Mouse (Mus musculus) CH12.LX (cell line): Measurements from ENCODE around the gene Zfp423. TPM values are rescaled to one million over a fixed set of nuclear protein-coding genes. Genes with fewer than 3 reads are reported as not detected.

Source experiments
- DNase-seq: peaks from one replicate; pipeline ENCODE4 v3.0.0-alpha.2; 2013; ENCODE audit errors: extremely low read depth
- H3K27ac ChIP-seq: 2 replicates; pipeline ENCODE4 v1.5.1; 2012; ENCODE audit warnings: low read depth, mild to moderate bottlenecking, control low read depth, moderate library complexity; ENCODE audit not compliant: insufficient read depth
- H3K27me3 ChIP-seq: replicated peaks from 2 replicates; pipeline ENCODE3; 2012; ENCODE audit warnings: inconsistent platforms
- H3K36me3 ChIP-seq, 2 experiments: replicated peaks in 1 of 2; 2 replicates each; pipeline versions ENCODE3 to v1.6.1; 2012; ENCODE audit warnings: inconsistent platforms in 1 of 2, low read length in 1 of 2, mild to moderate bottlenecking in 1 of 2, mixed read lengths in 1 of 2, moderate library complexity in 1 of 2; ENCODE audit not compliant: control insufficient read depth in 1 of 2, insufficient read depth in 1 of 2
- H3K4me1 ChIP-seq, 2 experiments: 2 replicates each; pipeline ENCODE4 v1.6.1; 2012; ENCODE audit warnings: inconsistent platforms in 1 of 2, moderate library complexity in 1 of 2; ENCODE audit not compliant: insufficient read depth in 2 of 2, control insufficient read depth in 1 of 2
- H3K4me2 ChIP-seq: 2 replicates; pipeline ENCODE4 v1.6.1; 2012; ENCODE audit warnings: low read depth, mild to moderate bottlenecking, control low read depth; ENCODE audit not compliant: poor library complexity, insufficient read depth, severe bottlenecking
- H3K4me3 ChIP-seq, 3 experiments: fragments of 150-350 bp in 1 of 3; sonication (generic) in 1 of 3; replicated peaks in 1 of 3; 2 replicates each; pipeline versions ENCODE3 to v1.5.1; 2011 to 2012; ENCODE audit warnings: low read depth in 2 of 3, low read length in 2 of 3, mild to moderate bottlenecking in 2 of 3, moderate library complexity in 2 of 3, control low read depth in 1 of 3, improper control_type of control experiment in 1 of 3, inconsistent platforms in 1 of 3, mixed read lengths in 1 of 3; ENCODE audit not compliant: poor library complexity in 1 of 3
- H3K79me2 ChIP-seq: replicated peaks from 2 replicates; pipeline ENCODE4 v1.6.1; 2012; ENCODE audit warnings: mild to moderate bottlenecking, moderate library complexity; ENCODE audit not compliant: control insufficient read depth, poor library complexity, insufficient read depth, severe bottlenecking; ENCODE audit errors: extremely low read depth
- H3K9ac ChIP-seq: 2 replicates; pipeline ENCODE4 v1.6.1; 2012; ENCODE audit warnings: low read depth, mild to moderate bottlenecking, control low read depth, moderate library complexity; ENCODE audit not compliant: insufficient read depth
- H3K9me3 ChIP-seq: replicated peaks from 2 replicates; pipeline ENCODE3; 2012; ENCODE audit warnings: low read length, inconsistent platforms, mixed read lengths
- BHLHE40 ChIP-seq: IDR thresholded peaks from 2 replicates; pipeline ENCODE4 v1.6.1; 2011; ENCODE audit warnings: mild to moderate bottlenecking, low read depth, low read length, improper control_type of control experiment
- CHD2 ChIP-seq: IDR thresholded peaks from 2 replicates; pipeline ENCODE4 v1.6.1; 2011; ENCODE audit warnings: low read length, improper control_type of control experiment
- E2F4 ChIP-seq: IDR thresholded peaks from 2 replicates; pipeline ENCODE4 v1.6.1; 2011; ENCODE audit warnings: low read depth, low read length, improper control_type of control experiment; ENCODE audit not compliant: insufficient replicate concordance
- ELF1 ChIP-seq: IDR thresholded peaks from 2 replicates; pipeline ENCODE4 v1.6.1; 2014; ENCODE audit warnings: low read depth, mild to moderate bottlenecking, inconsistent platforms, low read length, improper control_type of control experiment
- IRF4 ChIP-seq: IDR thresholded peaks from 2 replicates; pipeline ENCODE4 v1.6.1; 2014; ENCODE audit warnings: low read depth, mild to moderate bottlenecking, inconsistent platforms, low read length, improper control_type of control experiment
- JUN ChIP-seq: IDR thresholded peaks from 2 replicates; pipeline ENCODE4 v1.6.1; 2011; ENCODE audit warnings: low read depth, mild to moderate bottlenecking, low read length, improper control_type of control experiment, moderate library complexity; ENCODE audit not compliant: insufficient read depth
- KAT2A ChIP-seq: IDR thresholded peaks from 2 replicates; pipeline ENCODE4 v1.6.1; 2012; ENCODE audit warnings: low read length, improper control_type of control experiment, inconsistent platforms; ENCODE audit not compliant: insufficient replicate concordance
- MAFK ChIP-seq: IDR thresholded peaks from 2 replicates; pipeline ENCODE4 v1.6.1; 2011; ENCODE audit warnings: low read length, improper control_type of control experiment; ENCODE audit not compliant: insufficient replicate concordance
- MAX ChIP-seq: IDR thresholded peaks from 2 replicates; pipeline ENCODE4 v1.6.1; 2011; ENCODE audit warnings: low read length, improper control_type of control experiment
- MAZ ChIP-seq: IDR thresholded peaks from 2 replicates; pipeline ENCODE4 v1.6.1; 2012; ENCODE audit warnings: low read depth, mild to moderate bottlenecking, inconsistent platforms, low read length, improper control_type of control experiment, moderate library complexity
- MEF2A ChIP-seq: IDR thresholded peaks from 2 replicates; pipeline ENCODE4 v1.6.1; 2014; ENCODE audit warnings: low read depth, mild to moderate bottlenecking, inconsistent platforms, low read length, improper control_type of control experiment, borderline replicate concordance
- MXI1 ChIP-seq: IDR thresholded peaks from 2 replicates; pipeline ENCODE4 v1.6.1; 2011; ENCODE audit warnings: mild to moderate bottlenecking, low read depth, low read length, improper control_type of control experiment
- NELFE ChIP-seq: IDR thresholded peaks from 2 replicates; pipeline ENCODE4 v1.6.1; 2011; ENCODE audit warnings: low read depth, low read length, improper control_type of control experiment
- PAX5 ChIP-seq: IDR thresholded peaks from 2 replicates; pipeline ENCODE4 v1.6.1; 2012; ENCODE audit warnings: low read length, inconsistent platforms, mixed read lengths
- RCOR1 ChIP-seq: conservative IDR thresholded peaks from 2 replicates; pipeline ENCODE4 v1.6.1; 2012; ENCODE audit warnings: low read depth, mild to moderate bottlenecking, inconsistent platforms, low read length, improper control_type of control experiment
- SMC3 ChIP-seq: IDR thresholded peaks from 2 replicates; pipeline ENCODE4 v1.6.1; 2011; ENCODE audit warnings: low read depth, low read length, improper control_type of control experiment
- UBTF ChIP-seq: IDR thresholded peaks from 2 replicates; pipeline ENCODE4 v1.6.1; 2012; ENCODE audit warnings: low read depth, mild to moderate bottlenecking, inconsistent platforms, low read length, improper control_type of control experiment, moderate library complexity
- USF1 ChIP-seq: IDR thresholded peaks from 2 replicates; pipeline ENCODE4 v1.6.1; 2014; ENCODE audit warnings: low read depth, mild to moderate bottlenecking, inconsistent platforms, low read length, improper control_type of control experiment
- ZMIZ1 ChIP-seq: IDR thresholded peaks from 2 replicates; pipeline ENCODE4 v1.6.1; 2012; ENCODE audit warnings: low read depth, mild to moderate bottlenecking, inconsistent platforms, low read length, improper control_type of control experiment
- ZNF384 ChIP-seq: IDR thresholded peaks from 2 replicates; pipeline ENCODE4 v1.6.1; 2012; ENCODE audit warnings: low read depth, low read length, improper control_type of control experiment, inconsistent platforms
- dilution Hi-C: fragments of 300-500 bp; cut with MboI; formaldehyde crosslinking; loops from 2 replicates; pipeline ENCODE4 v1.14.3; 2020; ENCODE audit warnings: low sequenced_read_pairs; ENCODE audit not compliant: extremely low pct_unique_long_range_greater_than_20kb, extremely low pct_ligation_motif_present
- in situ Hi-C: fragments of 300-500 bp; cut with MboI; formaldehyde crosslinking; loops from 3 replicates; pipeline ENCODE4 v1.14.3; 2019; ENCODE audit warnings: low sequenced_read_pairs, low pct_ligation_motif_present, low pct_unique_long_range_greater_than_20kb, mixed read lengths
- polyA plus RNA-seq: library from polyadenylated mRNA; unstranded; fragments of >175 nt; gene quantifications from 2 replicates; pipeline ENCODE4 v1.2.1, GENCODE M21; 2012; ENCODE audit warnings: low read depth; ENCODE audit not compliant: insufficient read length
- total RNA-seq, 2 experiments: library from RNA; depleted of rRNA; stranded (reverse); fragments of 300-350 nt in 1 of 2; fragments of >200 nt in 1 of 2; gene quantifications; 2 replicates each; pipeline ENCODE4 v1.2.3; 2012 to 2014

Gene Zfp423
- total and polyA plus RNA-seq, 3 experiments: 0.25 to 2.7 (median 0.32) TPM

- TF ChIP-seq USF1 (no peak), MAZ (no peak), CHD2 (no peak)
- H3K9me3 ChIP-seq: no peaks in the 10 kb centered on the region
- H3K4me2 ChIP-seq: no peak overlapping the region
- H3K27me3 ChIP-seq: no peaks in the 10 kb centered on the region
- DNase-seq: no peak
- H3K36me3 ChIP-seq: no peaks in the 10 kb centered on the region
- H3K4me1 ChIP-seq: peaks cover 14 to 56% of the 10 kb centered on the region in 2 experiments
- dilution Hi-C loops: no loop called here
- H3K27ac ChIP-seq: no peak overlapping the region
- no peak overlapping the region for H3K9ac ChIP-seq
- in situ Hi-C loops: no loop called here
- H3K79me2 ChIP-seq: no peaks in the 10 kb centered on the region
- H3K4me3 ChIP-seq: no peak overlapping the region
Measured at GRCm38 (mm10) chr8:87667297-87667696, 292.1 kb downstream of the Zfp423 start.

GRCm38 (mm10) chr8:87665337-87665736, 294.1 kb downstream of the Zfp423 start:
- Histone ChIP-seq H3K4me2 (no peak overlapping the region), H3K27me3 (no peaks in the 10 kb centered on the region), H3K27ac (no peak overlapping the region), H3K4me3 (no peak overlapping the region), H3K9me3 (no peaks in the 10 kb centered on the region), H3K4me1 (peaks cover 14 to 60% of the 10 kb centered on the region in 2 experiments), H3K9ac (no peak overlapping the region), H3K36me3 (no peaks in the 10 kb centered on the region), H3K79me2 (no peaks in the 10 kb centered on the region)
- dilution Hi-C loops: no loop called here
- TF ChIP-seq MXI1: no peak
- TF ChIP-seq E2F4: no peak
- TF ChIP-seq KAT2A: no peak
- TF ChIP-seq PAX5: no peak
- TF ChIP-seq JUN: no peak
- TF ChIP-seq MAFK: no peak
- no peak for TF ChIP-seq ZNF384
- no peak for TF ChIP-seq ELF1
- TF ChIP-seq RCOR1: no peak
- TF ChIP-seq ZMIZ1: no peak
- TF ChIP-seq UBTF: no peak
- TF ChIP-seq SMC3: no peak
- TF ChIP-seq USF1: no peak
- no peak for TF ChIP-seq NELFE
- TF ChIP-seq MEF2A: no peak
- TF ChIP-seq IRF4: no peak
- TF ChIP-seq MAX: no peak
- TF ChIP-seq BHLHE40: no peak
- TF ChIP-seq MAZ: no peak
- in situ Hi-C loops: no loop called here
- DNase-seq: no peak
